Mouse (Mus musculus) ovary, adult 2 months (tissue): ENCODE results near the gene Htr6. TPM values are rescaled to one million over a fixed set of nuclear protein-coding genes. Genes with fewer than 3 reads are reported as not detected.

Source experiments
- polyA plus RNA-seq: library from polyadenylated mRNA; depleted of rRNA; stranded (reverse); fragments of >200 nt; gene quantifications from 2 replicates; pipeline ENCODE4 v1.2.3, GENCODE M21; 2012; rRNA removed

The Htr6 gene
- 0.25 and 0.54 TPM in 2 replicates for polyA plus RNA-seq

DNA sequence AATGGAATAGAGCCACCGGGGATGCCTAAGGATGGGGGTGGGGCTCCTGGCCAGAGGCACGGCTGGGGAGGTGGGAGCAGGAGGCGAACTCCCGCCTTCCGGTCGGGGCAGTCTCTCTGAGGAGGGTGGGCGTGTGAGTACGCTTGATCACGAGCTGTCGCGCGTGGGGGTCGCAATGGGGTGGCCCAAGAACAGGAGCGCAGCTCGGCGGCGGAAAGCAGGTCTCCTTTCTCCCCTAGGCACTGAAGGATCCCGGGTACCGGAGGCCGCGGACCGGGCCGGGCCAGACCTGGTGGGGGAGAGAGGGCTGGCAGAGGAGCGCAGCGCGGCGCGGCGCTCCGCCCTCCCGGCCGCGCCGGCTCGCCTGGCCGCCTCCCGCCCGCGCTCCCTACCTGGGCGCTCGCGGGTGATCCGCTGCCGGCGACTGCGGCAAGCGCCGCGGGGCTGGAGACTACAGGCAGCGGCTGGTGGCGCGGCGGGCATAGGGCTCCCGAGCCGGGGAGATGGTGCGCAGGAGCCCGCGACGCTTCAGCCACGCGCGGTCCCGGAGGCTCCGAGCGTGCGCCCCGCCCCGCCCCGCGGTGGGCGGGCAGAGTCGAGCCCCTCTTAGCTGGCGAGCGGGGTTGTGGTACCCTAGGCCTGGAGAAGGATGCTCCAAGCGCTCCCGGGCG is at the start of gene Htr6:
Htr6 (minus strand) TSS at position 530 of the 671 bp plus-strand sequence.

GRCm38 (mm10) chr4:139092356-139093195 is 17.2 kb upstream of the Htr6 start, which contains the start of gene Nbl1:
Nbl1 (minus strand) TSS chr4:139092993.

Other genes starting within 250 kb of the Htr6 start
- gene Pla2g5, start 212.1 kb downstream of the Htr6 start, polyA plus RNA-seq: 73.1 and 95.7 TPM in 2 replicates
- gene Gm13030, start 201.6 kb downstream of the Htr6 start, polyA plus RNA-seq: 0.38 and 0.68 TPM in 2 replicates
- 2.1 and 4.8 TPM in 2 replicates for gene Pla2g2e, start 197.6 kb downstream of the Htr6 start, polyA plus RNA-seq
- 8.2 and 9.4 TPM in 2 replicates for gene Otud3, start 161.6 kb downstream of the Htr6 start, polyA plus RNA-seq
- 5.7 and 9.0 TPM in 2 replicates for gene Rnf186, start 108.5 kb downstream of the Htr6 start, polyA plus RNA-seq
- gene Tmco4, start 102.7 kb downstream of the Htr6 start, polyA plus RNA-seq: 12.2 and 13.1 TPM in 2 replicates
- gene Nbl1, start 17.4 kb upstream of the Htr6 start, polyA plus RNA-seq: 467 and 489 TPM in 2 replicates
- 37.0 and 45.4 TPM in 2 replicates for gene Minos1, start 55.5 kb upstream of the Htr6 start, polyA plus RNA-seq
- 234 and 293 TPM in 2 replicates for gene Capzb, start 117.3 kb upstream of the Htr6 start, polyA plus RNA-seq
- gene Pqlc2, start 235.1 kb upstream of the Htr6 start, polyA plus RNA-seq: 31.9 and 36.0 TPM in 2 replicates
- gene Akr7a5, start 235.2 kb upstream of the Htr6 start, polyA plus RNA-seq: 84.8 and 105 TPM in 2 replicates